Mouse (Mus musculus): ENCODE results near the gene Plrg1. TPM values are rescaled to one million over a fixed set of nuclear protein-coding genes. Genes with fewer than 3 reads are reported as not detected.

Plrg1 gene
- total RNA-seq, 2 experiments from 2014 or later = 22.8 to 23.0 TPM

- no peak for DNase-seq
- Histone ChIP-seq H3K4me3 (no peak overlapping the region), H3K27ac (no peak overlapping the region)
- TF ChIP-seq CTCF (IDR thresholded peaks at IDR 0.05) = no peak
- intact Hi-C loops (cut with DNase I) = no loop called here
Measured at GRCm38 (mm10) chr3:83027546-83028251, 27.6 kb upstream of the Plrg1 start.

DNA sequence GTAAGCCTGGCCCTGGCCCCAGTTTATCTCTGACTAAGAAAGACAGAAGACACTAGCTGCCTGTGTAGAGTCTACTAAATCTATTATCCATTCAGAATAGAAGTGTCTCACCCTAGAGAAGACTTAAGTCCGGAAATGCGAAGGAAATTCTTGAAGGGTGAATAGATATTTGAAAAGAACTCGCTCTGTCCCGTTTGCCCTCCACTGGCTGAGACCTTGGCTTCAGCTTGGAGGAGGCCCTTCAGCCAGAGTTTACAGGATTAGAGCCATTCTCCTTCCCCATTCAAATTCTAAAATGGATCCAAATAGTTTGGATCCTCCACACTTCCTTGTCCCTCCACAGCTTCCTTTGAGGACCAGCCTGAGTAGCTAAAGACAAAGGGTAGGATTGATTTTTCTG, 25.0 kb upstream of the Plrg1 start:
- TF ChIP-seq CTCF (IDR thresholded peaks at IDR 0.05) = no peak

GRCm38 (mm10) chr3:83032746-83033308, 22.5 kb upstream of the Plrg1 start:
- no peak overlapping the region for H3K4me3 ChIP-seq
- no peak for TF ChIP-seq CTCF (IDR thresholded peaks at IDR 0.05)
- H3K27ac ChIP-seq = no peak overlapping the region
- no peak for DNase-seq
- intact Hi-C loops (cut with DNase I) = no loop called here

More for the DNA sequence above, 25.0 kb upstream of the Plrg1 start:
- no peak overlapping the region for H3K27ac ChIP-seq
- H3K4me3 ChIP-seq = no peak overlapping the region
- no peak for DNase-seq
- intact Hi-C loops (cut with DNase I) = no loop called here

DNA sequence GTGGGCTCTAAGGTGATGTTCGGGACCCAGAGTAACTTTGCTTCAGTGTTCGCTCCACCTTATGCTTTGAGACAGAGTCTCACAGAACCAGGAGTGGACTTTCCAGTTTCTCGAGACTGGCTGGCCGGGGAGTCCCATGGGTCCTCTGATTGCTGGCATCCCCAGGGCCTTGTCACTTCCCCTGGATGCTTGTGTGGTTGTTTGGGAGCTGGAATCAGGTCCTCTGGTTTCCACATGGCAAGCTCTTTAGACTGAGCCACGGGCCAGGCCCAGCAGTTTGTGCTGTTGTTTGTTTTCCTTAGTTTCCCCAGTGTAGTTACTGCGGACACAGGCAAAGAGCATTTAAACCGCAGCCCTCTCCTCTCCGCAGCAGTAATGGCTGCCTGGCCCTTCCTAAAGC, 21.5 kb upstream of the Plrg1 start:
- DNase-seq = no peak
- Histone ChIP-seq H3K4me3 (no peak overlapping the region), H3K27ac (no peak overlapping the region)
- TF ChIP-seq CTCF (IDR thresholded peaks at IDR 0.05) = no peak
- intact Hi-C loops (cut with DNase I) = no loop called here

- no peak for DNase-seq
- Histone ChIP-seq H3K4me3 (no peak overlapping the region), H3K27ac (no peak overlapping the region)
- intact Hi-C loops (cut with DNase I) = no loop called here
- TF ChIP-seq CTCF (IDR thresholded peaks at IDR 0.05) = no peak
Measured at GRCm38 (mm10) chr3:83038865-83039264, 16.5 kb upstream of the Plrg1 start.

GRCm38 (mm10) chr3:83039666-83040065, 15.7 kb upstream of the Plrg1 start:
- no peak for TF ChIP-seq CTCF (IDR thresholded peaks at IDR 0.05)
- no peak overlapping the region for H3K4me3 ChIP-seq
- no peak for DNase-seq
- no peak overlapping the region for H3K27ac ChIP-seq
- intact Hi-C loops (cut with DNase I) = no loop called here

DNA sequence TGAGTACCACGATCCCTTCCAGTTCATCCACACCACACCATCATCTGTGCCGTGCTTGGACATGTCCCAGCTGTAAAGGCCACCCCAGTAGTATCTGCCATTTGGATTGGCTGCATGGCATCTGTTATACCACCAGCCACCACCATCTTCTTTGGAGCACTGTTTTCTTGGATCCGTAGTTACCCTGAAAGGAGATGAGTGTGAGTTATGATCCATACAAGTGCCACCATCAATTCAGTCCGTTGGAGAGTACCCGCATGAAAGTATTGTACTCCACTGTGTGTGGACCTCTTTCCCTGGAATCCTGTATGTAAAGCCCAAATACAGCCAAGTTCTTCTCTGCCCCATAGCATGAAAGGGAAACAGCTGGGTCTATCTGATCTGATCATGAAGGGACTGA, 12.9 kb upstream of the Plrg1 start:
- Histone ChIP-seq H3K4me3 (no peak overlapping the region), H3K27ac (no peak overlapping the region)
- no peak for TF ChIP-seq CTCF (IDR thresholded peaks at IDR 0.05)
- DNase-seq = no peak
- intact Hi-C loops (cut with DNase I) = no loop called here

DNA sequence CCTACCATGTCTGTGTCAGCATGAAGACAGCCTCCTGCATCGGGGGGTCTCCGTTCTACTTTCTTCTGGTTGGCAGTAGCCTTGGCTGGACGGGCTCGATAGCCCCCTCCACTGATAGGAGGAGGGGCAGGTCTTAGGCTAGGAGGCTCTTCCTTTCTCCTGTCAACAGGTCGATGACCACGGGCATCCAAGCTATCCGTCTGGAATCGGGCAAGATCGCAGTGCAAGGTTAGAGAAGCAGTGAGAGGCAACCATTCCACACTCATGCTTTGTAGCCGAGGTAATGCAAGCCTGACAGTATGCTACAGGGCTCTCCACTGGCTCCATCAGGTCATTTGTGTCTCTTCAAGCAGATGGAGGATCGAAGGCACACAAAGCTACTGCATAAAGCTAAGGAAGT, 8.7 kb upstream of the Plrg1 start:
- no peak for TF ChIP-seq CTCF (IDR thresholded peaks at IDR 0.05)
- intact Hi-C loops (cut with DNase I) = no loop called here
- H3K27ac ChIP-seq = no peak overlapping the region
- no peak for DNase-seq
- no peak overlapping the region for H3K4me3 ChIP-seq

DNA sequence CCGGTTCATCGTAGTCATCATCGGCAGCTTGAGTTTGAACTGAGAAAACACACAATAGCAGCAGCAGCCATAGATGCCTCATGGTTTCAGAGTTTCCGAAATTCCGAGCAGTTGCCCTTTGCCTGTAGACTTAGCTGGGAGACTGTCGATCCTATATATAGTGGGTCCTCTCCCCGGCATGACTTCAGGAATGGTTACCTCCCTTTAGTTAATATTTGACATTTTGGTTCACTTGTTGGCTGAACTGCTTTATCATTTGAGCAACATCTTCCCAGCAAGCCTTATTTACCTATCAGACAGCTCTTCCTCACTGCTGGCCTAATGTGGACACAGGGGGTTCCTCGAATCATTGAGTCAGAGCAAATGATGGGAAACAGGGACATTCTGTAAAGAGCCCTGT, 5.6 kb upstream of the Plrg1 start, which contains the start of gene Fgb:
Gene Fgb, minus strand, starts transcription at position 184 of the 400 bp plus-strand sequence.
- no peak within 1 kb of the TSS for H3K27ac ChIP-seq
- DNase-seq = no peak
- TF ChIP-seq CTCF (IDR thresholded peaks at IDR 0.05) = no peak
- intact Hi-C loops (cut with DNase I) = no loop called here
- no peak within 1 kb of the TSS for H3K4me3 ChIP-seq

DNA sequence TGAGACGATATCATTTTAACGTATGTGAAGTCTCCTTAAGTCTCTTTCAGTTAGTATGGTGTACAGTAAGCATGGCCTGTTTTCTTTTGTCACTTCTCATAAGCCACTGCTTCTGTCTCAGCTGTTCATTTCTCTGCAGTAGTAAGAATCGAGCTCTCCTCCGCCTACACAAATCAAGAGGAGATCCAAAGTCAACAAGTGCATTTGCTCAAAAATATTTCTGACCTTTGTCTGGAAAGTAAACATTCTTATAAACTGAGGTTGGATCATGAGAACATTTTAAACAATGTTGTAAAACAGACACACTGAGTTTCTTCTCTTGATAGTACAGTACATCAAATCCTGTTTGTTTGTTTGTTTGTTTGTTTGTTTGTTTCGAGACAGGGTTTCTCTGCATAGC, 4.7 kb upstream of the Plrg1 start:
- no peak for DNase-seq
- no peak for TF ChIP-seq CTCF (IDR thresholded peaks at IDR 0.05)
- no peak overlapping the region for H3K4me3 ChIP-seq
- H3K27ac ChIP-seq = no peak overlapping the region
- intact Hi-C loops (cut with DNase I) = no loop called here

DNA sequence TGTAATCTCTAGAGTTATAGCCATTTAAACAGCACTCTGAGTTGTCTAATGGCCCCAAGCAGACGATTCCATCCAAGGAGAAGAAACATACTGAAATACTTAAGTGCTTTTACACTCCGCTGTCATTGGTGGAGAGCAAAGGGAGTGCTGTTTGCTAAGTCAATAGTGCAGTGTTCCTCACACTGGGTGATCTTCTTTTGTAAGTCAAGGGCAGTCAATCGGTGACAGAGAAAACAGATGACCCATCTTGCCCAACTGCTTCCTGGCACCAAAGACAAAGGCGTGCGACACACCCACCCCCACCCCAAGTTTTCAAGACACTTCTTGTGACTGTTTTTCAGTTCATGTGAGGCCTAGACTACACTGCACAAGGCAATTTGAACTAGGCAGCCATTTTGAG, 3.2 kb upstream of the Plrg1 start:
- no peak for TF ChIP-seq CTCF (IDR thresholded peaks at IDR 0.05)
- intact Hi-C loops (cut with DNase I) = no loop called here
- no peak for DNase-seq
- no peak overlapping the region for H3K4me3 ChIP-seq
- H3K27ac ChIP-seq = no peak overlapping the region

DNA sequence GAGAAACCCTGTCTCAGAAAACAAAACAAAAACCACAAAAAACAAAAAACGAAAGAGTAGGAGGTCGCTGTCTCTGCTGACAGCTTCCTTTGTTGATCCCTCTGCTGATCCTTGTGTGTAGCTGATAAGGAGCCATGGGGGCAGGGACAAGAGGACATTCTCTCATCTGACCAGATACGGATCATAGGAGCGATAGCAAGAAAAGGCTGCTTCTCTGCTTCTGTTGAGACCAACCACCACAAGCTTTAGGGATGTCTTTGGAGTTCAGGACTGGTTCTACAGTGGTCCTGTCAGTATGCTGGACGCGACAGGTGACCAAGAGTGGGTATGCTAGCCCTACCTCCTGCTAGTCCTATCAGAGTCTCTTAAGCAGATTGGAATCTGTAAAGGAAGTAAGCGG, 2.2 kb upstream of the Plrg1 start:
- Histone ChIP-seq H3K27ac (no peak overlapping the region), H3K4me3 (no peak overlapping the region)
- DNase-seq = no peak
- TF ChIP-seq CTCF (IDR thresholded peaks at IDR 0.05) = no peak
- intact Hi-C loops (cut with DNase I) = loop anchor here (1.0 kb wide), 1 partner anchor 54 kb away; no protein-coding TSS in a partner anchor

DNA sequence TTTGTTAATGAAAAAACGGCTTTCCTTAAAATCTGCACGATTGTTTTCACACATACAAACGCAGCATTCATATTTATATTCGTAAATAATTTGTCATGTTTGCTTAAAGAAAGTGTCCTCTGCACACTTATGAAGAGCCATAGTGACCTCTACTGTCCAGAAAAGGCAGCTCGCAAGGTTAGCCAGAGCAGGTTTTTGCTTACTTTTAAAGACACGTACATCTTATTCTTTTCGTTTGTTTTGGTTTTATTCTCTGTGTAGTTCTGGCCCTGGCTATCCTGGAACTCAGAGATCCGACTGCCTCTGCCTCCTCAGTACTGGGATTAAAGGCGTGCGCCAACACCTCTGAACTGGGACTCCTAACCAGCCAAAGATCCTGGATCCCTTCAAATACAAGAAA, 1.6 kb upstream of the Plrg1 start:
- TF ChIP-seq CTCF (IDR thresholded peaks at IDR 0.05) = peak; percentile 74
- no peak overlapping the region for H3K4me3 ChIP-seq
- no peak overlapping the region for H3K27ac ChIP-seq
- intact Hi-C loops (cut with DNase I) = loop anchor here (1.0 kb wide), 1 partner anchor 54 kb away; no protein-coding TSS in a partner anchor
- peak; percentile 27 for DNase-seq

DNA sequence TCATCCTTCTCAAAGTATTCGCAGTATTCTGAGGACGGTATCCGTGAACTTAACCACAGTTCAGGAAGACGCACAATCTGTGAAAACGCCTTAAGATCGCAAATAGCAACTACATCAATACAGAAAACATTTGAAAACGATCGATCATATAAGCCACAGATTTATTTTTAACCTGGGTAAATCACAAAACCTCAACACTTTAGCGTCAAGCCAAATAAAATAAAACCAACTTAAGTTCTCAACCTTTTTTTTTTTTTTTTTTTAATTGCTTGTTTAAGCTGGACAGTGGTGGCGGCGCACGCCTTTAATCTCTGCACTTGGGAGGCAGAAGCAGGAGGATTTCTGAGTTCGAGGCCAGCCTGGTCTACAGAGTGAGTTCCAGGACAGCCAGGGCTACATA, 563 bp upstream of the Plrg1 start:
- TF ChIP-seq CTCF (IDR thresholded peaks at IDR 0.05) = no peak
- peak overlapping the region; percentile 98 for H3K4me3 ChIP-seq
- DNase-seq = no peak
- intact Hi-C loops (cut with DNase I) = no loop called here
- peak overlapping the region; percentile 76 for H3K27ac ChIP-seq

Measured in gastrocnemius, adult 2 months (tissue).